Mouse (Mus musculus): Measurements from ENCODE around the gene Cyp4x1.

DNA sequence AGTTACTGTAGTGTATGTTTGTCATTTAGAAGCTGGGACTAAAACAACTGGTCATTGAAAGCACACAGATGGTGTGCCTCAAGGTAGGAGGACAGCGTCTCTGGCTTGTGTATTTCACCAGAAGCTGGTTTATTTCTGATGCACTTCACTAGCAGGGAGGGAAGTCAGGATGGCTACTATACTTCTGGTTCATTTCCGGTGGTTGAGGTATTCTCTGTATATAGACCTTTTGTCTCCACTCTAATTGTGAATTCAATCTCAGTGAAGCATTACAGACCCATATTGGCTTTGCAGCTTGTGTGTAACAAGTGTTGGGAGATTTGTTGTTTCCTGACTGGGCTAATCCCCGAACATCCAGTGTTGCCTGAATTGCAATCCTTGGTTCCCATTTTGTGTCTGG, 73.3 kb downstream of the Cyp4x1 start:
- TF ChIP-seq CTCF (IDR thresholded peaks at IDR 0.05; ENCODE audit: low read depth) = no peak
- TF ChIP-seq EP300 (IDR thresholded peaks at IDR 0.05; ENCODE audit: low read depth) = no peak

Data from heart, postnatal 0 days (tissue).